Mouse (Mus musculus) C2C12 (cell line): ENCODE results near the gene Gstm1.

ENCODE experiments used
- CEBPB ChIP-seq: IDR thresholded peaks from one replicate; pipeline ENCODE4 v1.6.1; 2011; ENCODE audit warnings: low read depth, mild to moderate bottlenecking, control low read depth, moderate library complexity
- CTCF ChIP-seq: IDR thresholded peaks from one replicate; pipeline ENCODE4 v1.5.1; 2011; ENCODE audit not compliant: control insufficient read depth, insufficient read depth, insufficient read length
- FOSL1 ChIP-seq: IDR thresholded peaks from one replicate; pipeline ENCODE4 v1.8.0; 2011; ENCODE audit warnings: mild to moderate bottlenecking, low read length; ENCODE audit not compliant: poor library complexity, insufficient read depth, severe bottlenecking
- MYOG ChIP-seq: IDR thresholded peaks from one replicate; pipeline ENCODE4 v1.6.1; 2011; ENCODE audit not compliant: control insufficient read depth, insufficient read length; ENCODE audit errors: extremely low read depth

DNA sequence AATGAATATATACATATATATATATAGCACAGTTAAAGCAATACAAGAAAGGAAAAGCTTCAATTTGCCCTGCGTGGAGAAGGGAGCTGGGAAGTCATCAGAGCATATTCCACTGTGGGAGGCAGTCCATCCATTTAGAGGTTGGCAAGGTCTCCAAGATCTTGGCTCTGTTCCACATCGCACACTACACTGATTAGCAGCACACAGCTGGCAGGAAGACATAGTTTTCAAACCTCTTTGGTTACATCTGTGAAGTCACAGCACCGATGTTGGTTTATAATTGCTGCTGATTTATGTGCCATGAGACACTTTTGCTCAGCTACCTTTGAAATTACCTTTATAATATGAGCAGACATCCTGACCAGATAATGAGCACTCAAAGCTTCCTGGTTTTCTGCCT lies 30.5 kb upstream of the Gstm1 start:
- TF ChIP-seq MYOG (no peak), CTCF (no peak), FOSL1 (no peak), CEBPB (no peak)
